Mouse (Mus musculus) cerebellum, adult 2 months (tissue): ENCODE results near the gene Sptbn1.

Source experiments
- CTCF ChIP-seq: fragments of 200-500 bp; IDR thresholded peaks from 2 replicates; pipeline ENCODE4 v1.5.1; 2011; ENCODE audit warnings: low read depth, mild to moderate bottlenecking, control low read depth, low read length, moderate library complexity, borderline replicate concordance; ENCODE audit not compliant: insufficient read depth
- POLR2A ChIP-seq: fragments of 200-500 bp; IDR thresholded peaks from 2 replicates; pipeline ENCODE4 v1.6.1; 2011; ENCODE audit warnings: low read length, control low read depth, borderline replicate concordance; ENCODE audit not compliant: insufficient read depth

DNA sequence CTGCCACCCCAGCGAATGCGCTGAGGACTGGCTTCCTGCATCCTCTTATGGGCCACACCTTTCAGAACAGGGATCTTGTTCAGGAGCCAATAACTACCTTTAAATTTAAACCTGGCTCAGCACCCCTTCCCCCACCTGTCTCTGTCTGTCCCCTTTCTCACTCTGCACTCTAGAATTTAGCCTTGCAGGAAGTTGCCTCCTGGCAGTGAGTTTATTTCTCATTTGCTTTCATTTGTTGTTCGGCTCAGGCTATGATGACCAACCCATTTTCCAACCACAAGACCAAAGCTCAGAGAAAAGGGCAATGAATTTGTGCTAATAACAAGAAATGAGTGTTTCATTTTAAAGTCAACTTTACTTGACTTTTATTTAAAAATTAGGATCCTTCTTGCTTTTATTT, 77.9 kb downstream of the Sptbn1 start:
- no peak for TF ChIP-seq POLR2A
- no peak for TF ChIP-seq CTCF
